14 mouse cellular contexts compared by ENCODE assay signal in genomic region chr11:46313851-46314250, GRCm38 (mm10). TPM values are rescaled to one million over a fixed set of nuclear protein-coding genes. Genes with fewer than 3 reads are reported as not detected.
A peak's percentile ranks its signal among the peaks of the same experiment; 100 is the strongest.
DNase-seq lines count a peak whose midpoint lies in the region; ATAC-seq and TF ChIP-seq lines count a peak whose summit lies in the region.
"Had no signal": no experiment of that assay in that cellular context is flagged by ENCODE, and none has a peak within 500 bp of the region (broad histone marks: within the 10 kb centered on the region; RNA-seq: fewer than 3 reads in every experiment).

No protein-coding gene starts in this region.

- no peak for TF ChIP-seq POLR2A in kidney, adult 2 months (IDR thresholded peaks at IDR 0.05; ENCODE audit: low read depth, low read length)

- no peaks in the 10 kb centered on the region for H3K9me3 ChIP-seq in midbrain, embryonic 10.5 days (replicated peaks)
- H3K9me3 ChIP-seq: hindbrain, embryonic 15.5 days; lung, embryonic 15.5 days had no signal

- WGBS in kidney, adult 2 months: 77% methylated on average over 6 of the region's 6 CpGs
- WGBS in midbrain, embryonic 10.5 days: 84% methylated on average over 6 of the region's 6 CpGs

- peak; percentile 31 for DNase-seq in CD4-positive, CD25-positive, alpha-beta regulatory T cell, adult 2 months (ENCODE audit: low read depth, low spot score)
- peak; percentile 71 to 77 for DNase-seq in spleen, postnatal 36 days (ENCODE audit: low spot score in 2 of 2)
- DNase-seq in spleen, adult 12 weeks (ENCODE audit: low spot score): no peak
- DNase-seq in left cerebral cortex, adult 9 months (ENCODE audit: low spot score in 2 of 2): peak; percentile 79 to 84
- DNase-seq in splenic B cell, adult 2 months (ENCODE audit: low read depth, low spot score): peak; percentile 93
- no peak for DNase-seq in kidney, adult 2 months
- DNase-seq in midbrain, embryonic 10.5 days (ENCODE audit: low spot score): no peak
- DNase-seq: cerebellum, postnatal 25 days; gastrocnemius, adult 2 months; kidney, postnatal 4 days had no signal

- peaks cover 11% of the 10 kb centered on the region; the same call in 1 of the 2 replicates for H3K4me1 ChIP-seq in kidney, adult 2 months (ENCODE audit: control insufficient read depth, insufficient read depth, low read length)
- peaks cover 37% of the 10 kb centered on the region for H3K4me1 ChIP-seq in midbrain, embryonic 10.5 days

- TF ChIP-seq CTCF in kidney, adult 2 months (conservative IDR thresholded peaks at IDR 0.05; ENCODE audit: insufficient read depth, insufficient read length, low read depth, low read length): no peak

- H3K36me3 ChIP-seq in splenic B cell, adult 2 months (ENCODE audit: control insufficient read depth, insufficient read depth, low read length, poor library complexity, severe bottlenecking): no peaks in the 10 kb centered on the region
- H3K36me3 ChIP-seq in kidney, adult 2 months (ENCODE audit: control insufficient read depth, insufficient read depth, low read length): no peaks in the 10 kb centered on the region
- H3K36me3 ChIP-seq in midbrain, embryonic 10.5 days: no peaks in the 10 kb centered on the region
- H3K36me3 ChIP-seq: hindbrain, embryonic 15.5 days; lung, embryonic 15.5 days had no signal

- no peaks in the 10 kb centered on the region for H3K27me3 ChIP-seq in splenic B cell, adult 2 months (ENCODE audit: control insufficient read depth, insufficient read depth, low read length, poor library complexity, severe bottlenecking)
- H3K27me3 ChIP-seq in kidney, adult 2 months (replicated peaks; ENCODE audit: control insufficient read depth, insufficient read depth, low read length): no peaks in the 10 kb centered on the region
- peaks cover 19% of the 10 kb centered on the region for H3K27me3 ChIP-seq in midbrain, embryonic 10.5 days (ENCODE audit: low read depth, poor library complexity, severe bottlenecking)
- H3K27me3 ChIP-seq: hindbrain, embryonic 15.5 days had no signal

- H3K27ac ChIP-seq in kidney, adult 2 months (ENCODE audit: insufficient read depth, low read depth, low read length): no peak overlapping the region
- no peak overlapping the region for H3K27ac ChIP-seq in midbrain, embryonic 10.5 days (replicated peaks)
- H3K27ac ChIP-seq: gastrocnemius, adult 2 months; hindbrain, embryonic 15.5 days; lung, embryonic 15.5 days had no signal

- H3K4me3 ChIP-seq in kidney, adult 2 months (ENCODE audit: insufficient read depth, low read depth, low read length): no peak overlapping the region
- H3K4me3 ChIP-seq in midbrain, embryonic 10.5 days: no peak overlapping the region
- H3K4me3 ChIP-seq: gastrocnemius, adult 2 months; hindbrain, embryonic 15.5 days; lung, embryonic 15.5 days had no signal

- ATAC-seq in CD4-positive, CD25-positive, alpha-beta regulatory T cell, adult 4 months: no peak
- ATAC-seq: midbrain, embryonic 16.5 days had no signal

RNA-seq across cellular contexts. Expression of gene Cyfip2, which starts 1.2 kb away (rescaled TPM):
- polyA plus RNA-seq in CD4-positive, CD25-positive, alpha-beta regulatory T cell, adult 4 months (2017; shearing (Covaris generic)): 10 to 100 TPM; 62.3 to 90.1 TPM
- polyA plus RNA-seq in kidney, adult 2 months (2012; rRNA removed): 68.4 and 71.1 TPM in 2 replicates
- 20.4 and 27.9 TPM in 2 replicates for polyA plus RNA-seq in midbrain, embryonic 10.5 days (2016; fragmentation: Nextera tagmentation; extraction: Ambion mirVana)

Comparison
In these comparisons a context has a peak if more than half of its experiments do, and no peak if none do; other contexts are left out.
1. DNase-seq: peak in CD4-positive, CD25-positive, alpha-beta regulatory T cell, adult 2 months (single experiment), spleen, postnatal 36 days (2 of 2), left cerebral cortex, adult 9 months (2 of 2) and splenic B cell, adult 2 months (single experiment); none in spleen, adult 12 weeks (single experiment), kidney, adult 2 months (single experiment) and midbrain, embryonic 10.5 days (single experiment).